In genomic region chr17:40242135-40242534, GRCm38 (mm10) we compare ENCODE assay signal across 21 mouse cellular contexts. TPM values are rescaled to one million over a fixed set of nuclear protein-coding genes. Genes with fewer than 3 reads are reported as not detected.
"Had no signal": no experiment of that assay in that cellular context is flagged by ENCODE, and none has a peak within 500 bp of the region (broad histone marks: within the 10 kb centered on the region; RNA-seq: fewer than 3 reads in every experiment).

TSS of gene Crisp3 (minus strand) at chr17:40242288.

- DNase-seq: kidney, adult 2 months; kidney, postnatal 25 days; layer of hippocampus, postnatal 36 days; liver, embryonic 13.5 days; lung, adult 2 months; lung, postnatal 14 days; lung, postnatal 4 days; retina, postnatal 1 day; right cerebral cortex, postnatal 25 days; spleen, adult 18-20 months; thymus, adult 18-20 months; thymus, postnatal 4 days had no signal

- ATAC-seq: midbrain, embryonic 13.5 days; midbrain, embryonic 16.5 days had no signal

RNA-seq across cellular contexts. Expression of gene Crisp3, which starts in this region (rescaled TPM):
- total RNA-seq: layer of hippocampus, adult 2 months; layer of hippocampus, postnatal 10 days; layer of hippocampus, postnatal 36 days; left cerebral cortex, adult 2 months; left cerebral cortex, postnatal 10 days; left cerebral cortex, postnatal 36 days; liver, adult 2 months; megakaryocyte, adult 5-6 weeks had no signal
